Mouse (Mus musculus): Measurements from ENCODE around the gene Efl1. TPM values are rescaled to one million over a fixed set of nuclear protein-coding genes. Genes with fewer than 3 reads are reported as not detected.

Efl1 gene
- polyA plus RNA-seq, 1 experiment from 2014 or later = 16.9 TPM

GRCm38 (mm10) chr7:82676001-82676400, 27.6 kb downstream of the Efl1 start:
- Histone ChIP-seq H3K9me3 (replicated peaks; ENCODE audit: control insufficient read depth, low read length) (no peaks in the 10 kb centered on the region), H3K9ac (ENCODE audit: low read depth, low read length) (no peak overlapping the region), H3K4me1 (ENCODE audit: control insufficient read depth, insufficient read depth, low read length) (no peaks in the 10 kb centered on the region), H3K4me2 (no peak overlapping the region), H3K36me3 (ENCODE audit: control insufficient read depth, insufficient read depth, low read length) (no peaks in the 10 kb centered on the region), H3K4me3 (ENCODE audit: low read depth, low read length) (no peak overlapping the region), H3K27me3 (ENCODE audit: control insufficient read depth, insufficient read depth, low read length) (no peaks in the 10 kb centered on the region), H3K27ac (ENCODE audit: low read depth, low read length) (no peak overlapping the region)
- 86% methylated on average over 5 of the region's 5 CpGs for WGBS (ENCODE audit: insufficient replicate concordance)
- no peak for ATAC-seq (replicated peaks; ENCODE audit: insufficient number of reproducible peaks, low FRiP score, low TSS enrichment)

- Histone ChIP-seq H3K27ac (ENCODE audit: low read depth, low read length) (no peak overlapping the region), H3K4me2 (no peak overlapping the region), H3K4me1 (ENCODE audit: control insufficient read depth, insufficient read depth, low read length) (no peaks in the 10 kb centered on the region), H3K4me3 (ENCODE audit: low read depth, low read length) (no peak overlapping the region), H3K36me3 (ENCODE audit: control insufficient read depth, insufficient read depth, low read length) (no peaks in the 10 kb centered on the region), H3K9me3 (replicated peaks; ENCODE audit: control insufficient read depth, low read length) (no peaks in the 10 kb centered on the region), H3K27me3 (ENCODE audit: control insufficient read depth, insufficient read depth, low read length) (no peaks in the 10 kb centered on the region), H3K9ac (ENCODE audit: low read depth, low read length) (no peak overlapping the region)
- no peak for ATAC-seq (replicated peaks; ENCODE audit: insufficient number of reproducible peaks, low FRiP score, low TSS enrichment)
- 87% methylated on average over 6 of the region's 6 CpGs for WGBS (ENCODE audit: insufficient replicate concordance)
Measured at GRCm38 (mm10) chr7:82676834-82677233, 28.4 kb downstream of the Efl1 start.

GRCm38 (mm10) chr7:82679901-82680300, 31.5 kb downstream of the Efl1 start:
- no peak overlapping the region for H3K4me2 ChIP-seq
- H3K27ac ChIP-seq (ENCODE audit: low read depth, low read length) = no peak overlapping the region
- H3K4me1 ChIP-seq (ENCODE audit: control insufficient read depth, insufficient read depth, low read length) = no peaks in the 10 kb centered on the region
- no peaks in the 10 kb centered on the region for H3K36me3 ChIP-seq (ENCODE audit: control insufficient read depth, insufficient read depth, low read length)
- no peak for ATAC-seq (replicated peaks; ENCODE audit: insufficient number of reproducible peaks, low FRiP score, low TSS enrichment)
- no peak overlapping the region for H3K4me3 ChIP-seq (ENCODE audit: low read depth, low read length)
- H3K27me3 ChIP-seq (ENCODE audit: control insufficient read depth, insufficient read depth, low read length) = no peaks in the 10 kb centered on the region
- H3K9me3 ChIP-seq (replicated peaks; ENCODE audit: control insufficient read depth, low read length) = no peaks in the 10 kb centered on the region
- no peak overlapping the region for H3K9ac ChIP-seq (ENCODE audit: low read depth, low read length)
- 93% methylated on average over 5 of the region's 5 CpGs for WGBS (ENCODE audit: insufficient replicate concordance)

- H3K27me3 ChIP-seq (ENCODE audit: control insufficient read depth, insufficient read depth, low read length) = no peaks in the 10 kb centered on the region
- no peak overlapping the region for H3K9ac ChIP-seq (ENCODE audit: low read depth, low read length)
- H3K27ac ChIP-seq (ENCODE audit: low read depth, low read length) = no peak overlapping the region
- H3K4me1 ChIP-seq (ENCODE audit: control insufficient read depth, insufficient read depth, low read length) = no peaks in the 10 kb centered on the region
- no peaks in the 10 kb centered on the region for H3K9me3 ChIP-seq (replicated peaks; ENCODE audit: control insufficient read depth, low read length)
- no peak for ATAC-seq (replicated peaks; ENCODE audit: insufficient number of reproducible peaks, low FRiP score, low TSS enrichment)
- H3K36me3 ChIP-seq (ENCODE audit: control insufficient read depth, insufficient read depth, low read length) = peaks cover 8% of the 10 kb centered on the region
- WGBS (ENCODE audit: insufficient replicate concordance) = 54% methylated on average over 3 of the region's 3 CpGs
- H3K4me2 ChIP-seq = no peak overlapping the region
- H3K4me3 ChIP-seq (ENCODE audit: low read depth, low read length) = no peak overlapping the region
Measured at GRCm38 (mm10) chr7:82688736-82689135, 40.3 kb downstream of the Efl1 start.

- ATAC-seq (replicated peaks; ENCODE audit: insufficient number of reproducible peaks, low FRiP score, low TSS enrichment) = no peak
- Histone ChIP-seq H3K9me3 (replicated peaks; ENCODE audit: control insufficient read depth, low read length) (no peaks in the 10 kb centered on the region), H3K27me3 (ENCODE audit: control insufficient read depth, insufficient read depth, low read length) (no peaks in the 10 kb centered on the region), H3K36me3 (ENCODE audit: control insufficient read depth, insufficient read depth, low read length) (peaks cover 11% of the 10 kb centered on the region), H3K4me1 (ENCODE audit: control insufficient read depth, insufficient read depth, low read length) (no peaks in the 10 kb centered on the region), H3K4me2 (no peak overlapping the region), H3K9ac (ENCODE audit: low read depth, low read length) (no peak overlapping the region), H3K4me3 (ENCODE audit: low read depth, low read length) (no peak overlapping the region), H3K27ac (ENCODE audit: low read depth, low read length) (no peak overlapping the region)
- 62% methylated on average over 6 of the region's 6 CpGs for WGBS (ENCODE audit: insufficient replicate concordance)
Measured at GRCm38 (mm10) chr7:82691021-82691738, 42.8 kb downstream of the Efl1 start.

- Histone ChIP-seq H3K4me1 (ENCODE audit: control insufficient read depth, insufficient read depth, low read length) (no peaks in the 10 kb centered on the region), H3K27ac (ENCODE audit: low read depth, low read length) (no peak overlapping the region), H3K27me3 (ENCODE audit: control insufficient read depth, insufficient read depth, low read length) (no peaks in the 10 kb centered on the region), H3K9me3 (replicated peaks; ENCODE audit: control insufficient read depth, low read length) (no peaks in the 10 kb centered on the region), H3K9ac (ENCODE audit: low read depth, low read length) (no peak overlapping the region), H3K4me2 (no peak overlapping the region), H3K36me3 (ENCODE audit: control insufficient read depth, insufficient read depth, low read length) (peaks cover 14% of the 10 kb centered on the region), H3K4me3 (ENCODE audit: low read depth, low read length) (no peak overlapping the region)
- ATAC-seq (replicated peaks; ENCODE audit: insufficient number of reproducible peaks, low FRiP score, low TSS enrichment) = no peak
- 75% methylated on average over 8 of the region's 8 CpGs for WGBS (ENCODE audit: insufficient replicate concordance)
Measured at GRCm38 (mm10) chr7:82697668-82698067, 49.3 kb downstream of the Efl1 start.

GRCm38 (mm10) chr7:82698968-82699367, 50.6 kb downstream of the Efl1 start:
- H3K36me3 ChIP-seq (ENCODE audit: control insufficient read depth, insufficient read depth, low read length) = peaks cover 6% of the 10 kb centered on the region; the same call in 1 of the 2 replicates
- ATAC-seq (replicated peaks; ENCODE audit: insufficient number of reproducible peaks, low FRiP score, low TSS enrichment) = no peak
- no peaks in the 10 kb centered on the region for H3K4me1 ChIP-seq (ENCODE audit: control insufficient read depth, insufficient read depth, low read length)
- no peak overlapping the region for H3K27ac ChIP-seq (ENCODE audit: low read depth, low read length)
- 88% methylated on average over 3 of the region's 3 CpGs for WGBS (ENCODE audit: insufficient replicate concordance)
- H3K4me2 ChIP-seq = no peak overlapping the region
- H3K4me3 ChIP-seq (ENCODE audit: low read depth, low read length) = no peak overlapping the region
- no peaks in the 10 kb centered on the region for H3K27me3 ChIP-seq (ENCODE audit: control insufficient read depth, insufficient read depth, low read length)
- H3K9ac ChIP-seq (ENCODE audit: low read depth, low read length) = no peak overlapping the region
- no peaks in the 10 kb centered on the region for H3K9me3 ChIP-seq (replicated peaks; ENCODE audit: control insufficient read depth, low read length)

- Histone ChIP-seq H3K4me1 (ENCODE audit: control insufficient read depth, insufficient read depth, low read length) (no peaks in the 10 kb centered on the region), H3K27me3 (ENCODE audit: control insufficient read depth, insufficient read depth, low read length) (no peaks in the 10 kb centered on the region), H3K36me3 (ENCODE audit: control insufficient read depth, insufficient read depth, low read length) (peaks cover 2% of the 10 kb centered on the region; the same call in 1 of the 2 replicates), H3K9me3 (replicated peaks; ENCODE audit: control insufficient read depth, low read length) (no peaks in the 10 kb centered on the region), H3K9ac (ENCODE audit: low read depth, low read length) (no peak overlapping the region), H3K4me3 (ENCODE audit: low read depth, low read length) (no peak overlapping the region), H3K27ac (ENCODE audit: low read depth, low read length) (no peak overlapping the region), H3K4me2 (no peak overlapping the region)
- 81% methylated on average over 5 of the region's 5 CpGs for WGBS (ENCODE audit: insufficient replicate concordance)
- no peak for ATAC-seq (replicated peaks; ENCODE audit: insufficient number of reproducible peaks, low FRiP score, low TSS enrichment)
Measured at GRCm38 (mm10) chr7:82702384-82703343, 54.2 kb downstream of the Efl1 start.

Measured in heart, embryonic 11.5 days (tissue).